Mouse (Mus musculus) CH12.LX (cell line): ENCODE data around the gene Lrrc55.

Source experiments
- CTCF ChIP-seq, 2 experiments: IDR thresholded peaks in 1 of 2; conservative IDR thresholded peaks in 1 of 2; 2 replicates each; pipeline ENCODE4 v1.5.1; 2011 to 2012; ENCODE audit warnings: low read depth in 2 of 2, low read length in 2 of 2, improper control_type of control experiment in 1 of 2, inconsistent platforms in 1 of 2, mild to moderate bottlenecking in 1 of 2, moderate library complexity in 1 of 2
- EP300 ChIP-seq: IDR thresholded peaks from 2 replicates; pipeline ENCODE4 v1.6.1; 2011; ENCODE audit warnings: low read length, improper control_type of control experiment
- MEF2A ChIP-seq: IDR thresholded peaks from 2 replicates; pipeline ENCODE4 v1.6.1; 2014; ENCODE audit warnings: low read depth, mild to moderate bottlenecking, inconsistent platforms, low read length, improper control_type of control experiment, borderline replicate concordance
- POLR2A ChIP-seq: IDR thresholded peaks from 2 replicates; pipeline ENCODE4 v1.6.1; 2011; ENCODE audit warnings: low read depth, mild to moderate bottlenecking, improper control_type of control experiment, low read length
- RCOR1 ChIP-seq: conservative IDR thresholded peaks from 2 replicates; pipeline ENCODE4 v1.6.1; 2012; ENCODE audit warnings: low read depth, mild to moderate bottlenecking, inconsistent platforms, low read length, improper control_type of control experiment
- USF2 ChIP-seq: conservative IDR thresholded peaks from 2 replicates; pipeline ENCODE4 v1.6.1; 2011; ENCODE audit warnings: low read depth, low read length, improper control_type of control experiment

- TF ChIP-seq POLR2A = no peak
- no peak for TF ChIP-seq CTCF (conservative IDR thresholded peaks at IDR 0.05 in 1 of 2, IDR thresholded peaks at IDR 0.05 in 1 of 2; ENCODE audit: low read depth in 2 of 2, low read length in 2 of 2)
- TF ChIP-seq USF2 = no peak
- no peak for TF ChIP-seq EP300
- TF ChIP-seq RCOR1 = no peak
- TF ChIP-seq MEF2A = no peak
Observed at GRCm38 (mm10) chr2:85151233-85151632, 45.8 kb downstream of the Lrrc55 start.
